Mouse (Mus musculus) cerebellum, adult 11 months (tissue): ENCODE results near the gene Dnmt3a.

Experiments
- DNase-seq: peaks from one replicate; pipeline ENCODE4 v3.0.0; 2022

The Dnmt3a gene

DNA sequence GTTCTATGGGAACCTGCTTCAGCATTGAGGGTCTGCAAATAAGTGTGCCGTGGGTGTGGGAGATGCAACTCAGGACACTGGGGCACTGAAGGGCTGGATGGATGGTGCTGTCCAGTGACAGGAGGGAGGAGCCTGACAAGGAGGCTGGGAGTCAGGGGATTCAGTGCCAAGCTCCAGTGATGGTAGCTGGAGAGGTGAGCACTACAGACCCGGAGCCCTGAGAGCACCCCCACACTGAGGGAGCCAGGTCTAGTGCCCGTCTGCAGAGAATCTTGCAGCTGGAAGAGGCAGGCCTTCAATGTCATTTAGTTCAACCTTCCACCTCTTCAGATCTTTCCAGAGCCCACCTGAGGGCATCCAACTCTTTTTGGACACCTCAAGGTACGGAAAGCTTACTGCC is at the start of gene Dnmt3a:
Gene Dnmt3a (plus strand): TSS at position 156 of the 400 bp plus-strand sequence.
- DNase-seq, result peak; percentile 56

DNA sequence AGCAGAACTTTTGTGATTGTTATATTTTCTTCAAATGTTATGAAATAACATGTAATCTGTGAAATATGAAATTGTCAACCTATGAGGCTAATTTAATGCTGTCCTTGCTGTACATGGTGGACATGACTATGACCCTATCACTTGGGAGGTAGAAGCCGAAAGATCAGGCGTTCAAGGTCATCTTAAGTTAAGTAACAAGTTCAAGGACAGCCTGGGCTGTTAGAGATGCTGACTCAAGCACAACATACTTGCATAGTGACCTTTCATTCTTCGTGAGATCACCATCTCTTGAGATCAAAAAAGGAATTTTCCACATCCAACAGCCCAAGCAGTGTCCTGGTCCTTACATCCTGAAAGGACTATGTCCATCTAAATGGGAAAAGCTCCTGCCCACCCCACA is 49.6 kb upstream of the Dnmt3a start:
- DNase-seq, result no peak

DNA sequence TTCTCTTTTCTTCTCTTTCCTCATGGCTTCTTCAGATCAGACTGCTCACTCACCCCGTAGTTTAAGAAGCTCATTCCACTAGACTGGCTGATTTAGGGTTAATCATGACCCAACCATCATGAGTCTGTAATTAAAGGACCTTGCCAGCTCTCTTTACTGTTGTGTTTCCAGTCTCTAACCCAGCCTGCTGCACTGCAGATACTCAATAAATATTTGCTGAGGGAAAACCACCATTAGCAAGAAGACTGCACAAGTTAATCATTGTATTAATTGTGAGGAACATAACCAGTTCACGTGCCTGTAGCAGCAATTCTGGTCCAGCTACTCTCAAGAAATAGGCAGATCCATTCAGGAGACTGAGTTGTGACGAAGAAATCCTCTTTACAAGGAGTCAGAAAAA is 47.7 kb upstream of the Dnmt3a start:
- no peak for DNase-seq

DNA sequence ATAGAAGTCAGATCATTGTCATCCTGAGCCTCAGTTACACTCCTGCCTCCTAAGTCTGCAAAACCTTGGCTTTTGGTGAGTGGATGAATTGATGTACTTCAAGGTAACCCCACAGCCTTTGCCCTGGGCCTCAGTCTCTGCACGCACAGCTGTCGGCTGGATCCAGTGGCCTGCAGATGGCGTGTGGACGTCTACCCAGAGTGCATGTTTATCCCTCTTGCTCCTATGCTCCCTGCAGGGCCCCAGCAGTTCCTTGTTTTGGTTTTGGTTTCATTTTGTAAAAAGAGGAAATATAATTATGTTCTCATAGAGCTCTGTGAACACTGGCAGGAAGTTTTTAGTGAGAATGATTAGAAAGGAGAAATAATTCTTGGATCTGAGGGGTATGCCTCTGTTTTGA is 46.4 kb upstream of the Dnmt3a start:
- no peak for DNase-seq

DNA sequence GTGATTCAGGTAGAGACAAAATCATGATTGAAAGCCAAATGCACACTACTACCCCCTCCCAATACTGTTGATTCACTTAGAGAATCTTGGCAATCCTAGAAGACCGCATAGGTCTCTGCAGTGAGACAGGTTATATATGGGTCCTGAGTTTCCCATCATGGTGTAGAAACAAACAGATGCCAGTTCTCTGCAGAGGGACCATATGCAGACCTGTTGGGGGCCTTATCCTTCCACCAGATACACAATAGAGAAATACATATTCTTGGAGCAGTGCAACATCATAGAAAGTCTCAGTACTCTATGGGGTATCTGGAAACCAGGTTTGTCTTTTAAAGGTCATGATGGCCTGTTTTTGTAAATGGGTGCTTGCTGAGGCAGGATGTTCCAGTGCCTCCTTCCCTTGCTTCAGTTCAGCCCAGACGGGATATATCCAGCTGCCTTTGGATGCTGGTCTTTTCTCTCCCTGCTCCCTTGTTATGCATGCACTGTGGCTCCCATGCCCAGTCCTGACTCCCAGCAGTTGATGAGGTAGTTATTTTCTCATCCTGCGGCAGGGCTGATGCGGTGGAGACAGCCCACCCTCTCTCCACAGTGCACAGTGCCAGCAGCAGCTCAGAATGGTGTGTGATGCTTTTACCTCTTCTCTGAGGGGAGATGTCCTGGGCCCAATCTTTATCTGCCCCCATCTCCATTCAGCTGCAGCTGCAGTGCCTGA is 44.8 kb upstream of the Dnmt3a start:
- peak; percentile 22 for DNase-seq

DNA sequence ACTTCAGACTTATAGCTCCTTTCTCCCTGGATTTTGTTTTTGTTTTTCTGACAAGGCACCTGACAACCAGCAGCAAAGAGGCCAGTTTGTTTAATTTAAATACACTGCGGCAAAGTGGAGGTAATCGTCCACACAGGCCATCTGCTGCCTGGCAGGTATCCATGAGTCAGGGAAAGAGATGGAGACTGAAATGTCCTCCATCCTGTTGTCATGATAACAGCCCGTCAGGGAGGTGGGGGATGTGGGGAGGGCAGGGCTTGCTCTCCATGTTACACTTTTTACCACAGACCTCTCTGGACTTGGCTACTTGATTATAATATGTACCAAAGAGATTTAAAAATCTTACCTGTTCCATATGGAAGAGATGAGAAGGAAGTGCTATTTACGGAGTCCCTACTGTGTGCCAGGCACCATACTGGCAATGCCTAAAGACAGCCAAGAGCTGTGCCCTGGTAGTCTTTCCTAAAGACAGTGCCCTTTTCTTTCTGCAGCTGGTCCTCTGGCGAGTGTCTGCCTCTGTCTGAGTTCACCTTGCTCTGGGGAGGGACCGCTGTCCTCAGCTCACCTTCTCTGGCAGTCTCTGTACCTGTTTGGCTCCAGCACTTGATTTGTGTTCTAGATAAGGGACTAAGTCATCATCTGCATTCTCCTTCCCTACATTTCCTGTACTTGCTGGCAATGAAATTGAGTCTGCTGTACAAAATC is 44.1 kb upstream of the Dnmt3a start:
- peak; percentile 89 for DNase-seq

DNA sequence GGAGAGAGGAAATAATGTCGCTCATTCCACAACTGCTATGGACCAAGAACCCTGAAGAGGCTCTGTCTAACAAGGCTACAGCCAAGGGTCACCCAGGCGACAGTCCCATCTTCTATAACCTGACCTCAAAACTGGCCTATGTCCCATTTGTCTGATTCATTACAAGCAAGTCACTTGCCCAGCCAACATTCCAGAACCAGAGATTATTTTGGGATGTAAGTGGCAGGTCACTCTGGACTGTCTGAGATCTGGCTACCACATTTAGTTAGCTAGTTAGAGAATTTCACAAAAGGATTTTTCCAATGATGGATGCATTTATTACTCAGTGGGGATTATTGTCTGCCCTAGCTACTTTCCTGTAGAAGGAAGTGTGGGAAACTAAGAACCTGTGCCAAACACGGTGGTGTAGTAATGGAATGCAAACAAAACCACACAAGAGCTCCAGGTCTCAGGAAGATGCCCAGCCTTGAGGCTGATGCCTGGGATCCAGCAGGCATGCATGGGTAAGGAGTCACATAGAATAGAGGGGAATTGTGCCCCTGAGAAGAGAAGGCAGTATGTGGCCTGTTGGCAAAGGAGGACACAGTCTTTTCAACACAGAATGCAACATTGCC is 41.5 kb upstream of the Dnmt3a start:
- DNase-seq, result no peak

DNA sequence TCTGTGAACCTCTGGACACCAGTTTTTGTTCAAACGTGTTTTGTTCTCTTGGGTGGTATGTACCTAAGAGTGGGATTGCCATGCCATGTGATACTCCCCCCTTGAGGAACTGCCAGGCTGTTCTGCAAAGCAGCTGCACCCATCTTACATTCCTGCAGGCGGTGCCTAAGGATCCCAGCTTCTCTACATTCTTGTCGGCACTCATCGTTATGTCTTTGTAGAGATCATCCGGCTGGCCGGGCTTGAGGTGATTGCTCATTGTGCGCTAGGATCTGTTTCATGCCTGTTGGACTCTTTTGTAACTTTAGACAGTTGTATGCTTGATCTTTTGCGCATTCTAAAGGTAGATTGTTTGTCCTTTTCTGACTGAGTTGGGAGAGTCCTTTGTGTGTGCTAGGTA is 38.4 kb upstream of the Dnmt3a start:
- no peak for DNase-seq

DNA sequence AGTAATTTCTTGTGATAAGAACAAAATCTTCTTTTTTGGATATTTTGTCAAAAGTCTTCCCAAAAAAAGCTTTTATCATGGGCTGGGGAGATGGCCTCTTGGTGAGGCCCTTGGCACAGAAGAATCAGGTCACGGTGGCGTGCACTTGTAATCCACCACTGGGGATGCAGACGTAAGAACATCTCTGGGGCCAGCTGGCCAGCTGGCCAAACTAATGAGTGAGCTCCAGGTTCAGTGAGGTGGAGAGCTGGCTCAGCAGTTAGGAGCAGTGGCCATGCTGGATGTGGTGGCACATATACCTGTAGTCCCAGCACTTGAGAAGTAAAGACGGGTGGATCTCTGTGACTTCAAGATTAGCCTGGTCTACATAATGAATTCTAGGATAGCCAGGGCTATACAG is 37.4 kb upstream of the Dnmt3a start:
- no peak for DNase-seq

DNA sequence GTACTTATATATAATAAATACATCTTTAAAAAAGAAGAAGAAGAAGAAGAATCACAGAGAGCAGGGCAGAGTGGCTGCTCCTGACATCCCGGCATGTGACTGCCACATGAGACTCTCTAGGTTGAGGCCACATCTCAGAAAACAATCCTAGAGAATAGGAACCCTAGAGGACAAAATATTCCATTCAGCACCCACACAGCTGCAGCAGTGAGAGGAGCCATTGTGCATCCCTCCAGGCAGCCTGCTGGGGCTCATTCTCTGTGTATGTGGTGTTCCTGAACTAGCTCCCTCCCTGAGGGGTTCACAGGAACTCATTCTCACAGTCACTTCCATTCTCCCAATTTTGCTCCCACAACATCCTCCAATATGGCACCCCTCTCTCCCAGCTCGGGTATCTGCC is 35.3 kb upstream of the Dnmt3a start:
- no peak for DNase-seq

DNA sequence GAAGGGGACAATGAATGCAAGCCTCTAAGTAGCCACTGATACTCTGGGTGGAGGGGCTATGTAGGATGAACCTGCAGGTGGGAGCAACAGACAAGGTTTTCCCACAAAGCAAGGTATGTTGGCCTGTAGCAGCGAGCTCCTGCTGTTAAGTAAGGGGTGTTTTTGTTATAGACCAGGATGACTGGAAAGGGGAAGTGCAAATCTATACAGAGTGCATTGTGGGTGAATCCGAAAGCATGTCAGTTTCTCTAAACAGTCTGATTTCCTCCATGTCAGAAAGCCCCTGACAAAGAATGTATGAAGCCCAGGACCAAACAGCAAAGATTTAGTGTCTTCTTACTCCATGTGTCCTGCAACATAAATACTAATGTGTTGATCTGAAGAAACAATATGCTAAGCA is 34.7 kb upstream of the Dnmt3a start:
- DNase-seq, result no peak

DNA sequence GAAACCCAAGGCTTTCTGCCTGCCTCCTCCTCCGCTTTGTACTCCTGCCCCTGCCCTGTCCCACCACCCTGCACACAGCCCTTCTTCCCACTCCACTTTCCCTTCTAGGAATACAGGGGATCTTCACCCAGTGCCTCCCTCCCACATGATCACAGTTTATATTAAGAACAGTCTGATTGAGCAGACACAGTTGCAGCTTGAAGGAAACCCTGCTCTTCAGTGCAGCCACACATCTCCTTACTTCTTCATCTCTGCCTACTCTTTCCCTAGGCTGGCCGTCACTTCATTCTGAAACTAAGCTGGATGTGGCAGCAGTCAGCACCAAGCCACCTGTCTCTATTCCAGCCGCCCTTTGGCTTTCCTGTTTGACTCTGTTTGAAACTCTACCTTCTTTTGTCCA is 32.2 kb upstream of the Dnmt3a start:
- DNase-seq, result no peak

DNA sequence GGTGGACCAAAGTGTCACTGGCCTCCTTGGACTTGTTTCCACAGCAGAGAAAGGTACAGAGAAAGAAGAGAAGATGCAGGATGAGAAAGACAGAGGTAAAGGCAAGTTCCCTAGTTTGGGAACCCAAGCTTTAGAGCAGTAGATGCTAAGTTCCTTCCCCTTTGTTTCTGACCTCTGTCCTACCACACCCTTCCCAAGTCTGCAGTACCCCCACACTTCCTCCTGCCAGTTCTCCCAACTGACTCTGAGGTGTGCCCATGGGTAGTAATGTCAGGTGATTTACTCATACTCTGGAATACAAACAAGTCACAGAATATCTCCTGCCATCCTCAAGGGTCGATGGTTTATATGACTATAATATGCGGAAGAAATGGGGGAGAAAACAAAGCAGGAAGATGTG is 29.8 kb upstream of the Dnmt3a start:
- DNase-seq, result no peak

DNA sequence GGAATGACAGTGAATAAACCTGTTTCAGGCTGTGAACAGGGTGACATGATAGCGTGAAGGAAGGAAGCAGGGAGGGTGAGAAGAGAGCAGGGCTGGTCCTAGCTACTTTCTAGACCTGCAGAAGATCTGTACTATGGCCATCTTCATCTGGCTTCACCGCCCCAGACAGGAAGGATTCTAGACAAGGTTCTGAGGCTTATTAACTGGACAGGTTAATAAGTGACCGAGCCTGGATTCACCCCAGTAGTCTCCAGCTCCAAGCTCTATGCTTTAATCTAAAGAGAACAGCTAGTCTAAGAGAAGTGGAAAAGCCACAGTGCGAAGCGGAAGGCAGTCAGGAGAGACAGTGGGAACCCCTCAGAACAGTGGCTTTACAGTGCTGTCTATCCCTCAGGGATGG is 28.1 kb upstream of the Dnmt3a start:
- DNase-seq, result no peak

DNA sequence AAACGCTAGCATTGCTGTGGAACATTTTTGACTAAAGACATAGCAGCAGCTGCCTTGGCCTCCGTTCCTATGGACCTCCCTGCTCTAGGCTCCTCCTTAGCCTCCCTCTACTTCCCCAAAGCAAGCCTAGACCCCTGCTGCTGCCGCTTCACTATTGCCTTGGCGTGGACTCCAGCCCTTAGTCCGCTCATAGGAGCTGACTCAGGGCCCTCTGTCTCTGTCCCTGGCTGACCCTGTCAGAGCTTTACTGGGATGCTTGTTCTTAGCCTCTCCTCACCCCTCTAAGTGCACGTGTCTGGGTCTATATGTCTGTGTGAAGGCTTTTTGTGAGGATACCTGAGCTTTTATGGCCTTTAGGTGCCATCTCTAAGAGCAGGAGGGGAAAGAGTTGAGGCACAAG is 27.5 kb upstream of the Dnmt3a start:
- no peak for DNase-seq

DNA sequence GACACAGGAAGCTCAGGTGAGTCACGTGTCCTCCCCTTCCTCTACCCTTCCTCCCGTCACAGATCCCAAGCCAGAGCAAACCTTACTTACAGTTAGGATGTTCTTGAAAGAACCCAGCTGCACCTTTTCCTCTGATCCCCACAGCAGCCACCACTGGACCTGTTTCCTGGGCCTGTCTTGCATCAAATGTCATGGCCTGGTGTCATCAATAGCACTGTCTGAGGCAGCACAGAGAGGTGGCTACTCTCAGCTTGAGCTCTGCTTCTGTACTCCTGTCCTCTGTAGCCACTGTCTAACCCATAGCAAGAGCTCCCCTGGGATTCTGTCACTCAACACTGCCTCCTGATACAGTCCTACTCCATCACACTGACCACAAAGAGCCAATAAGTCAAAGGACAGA is 26.2 kb upstream of the Dnmt3a start:
- no peak for DNase-seq

DNA sequence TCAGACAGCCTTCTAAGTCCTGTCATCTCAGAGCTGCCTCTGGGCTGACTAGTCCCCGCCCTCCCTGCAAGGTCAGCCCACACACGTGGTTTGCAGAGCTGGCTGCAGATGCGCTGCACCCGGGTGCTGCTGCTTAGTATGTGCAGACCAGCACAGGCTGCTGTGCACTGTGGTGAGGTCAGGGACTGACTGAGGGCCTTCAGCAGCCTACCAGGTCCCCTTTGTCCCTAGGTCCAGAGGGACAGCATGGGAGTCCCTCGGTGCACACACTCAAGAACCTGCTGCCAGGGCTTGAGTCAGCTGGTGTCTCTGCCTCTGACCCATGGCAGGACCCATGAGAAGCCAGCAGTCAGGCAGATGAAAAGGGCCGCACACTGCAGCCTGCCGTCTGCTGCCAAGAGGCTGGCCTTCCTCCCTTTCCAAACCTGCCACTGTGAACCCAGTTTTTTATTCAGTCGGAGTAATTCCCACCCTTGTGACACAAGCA is 25.4 kb upstream of the Dnmt3a start:
- DNase-seq, result no peak

DNA sequence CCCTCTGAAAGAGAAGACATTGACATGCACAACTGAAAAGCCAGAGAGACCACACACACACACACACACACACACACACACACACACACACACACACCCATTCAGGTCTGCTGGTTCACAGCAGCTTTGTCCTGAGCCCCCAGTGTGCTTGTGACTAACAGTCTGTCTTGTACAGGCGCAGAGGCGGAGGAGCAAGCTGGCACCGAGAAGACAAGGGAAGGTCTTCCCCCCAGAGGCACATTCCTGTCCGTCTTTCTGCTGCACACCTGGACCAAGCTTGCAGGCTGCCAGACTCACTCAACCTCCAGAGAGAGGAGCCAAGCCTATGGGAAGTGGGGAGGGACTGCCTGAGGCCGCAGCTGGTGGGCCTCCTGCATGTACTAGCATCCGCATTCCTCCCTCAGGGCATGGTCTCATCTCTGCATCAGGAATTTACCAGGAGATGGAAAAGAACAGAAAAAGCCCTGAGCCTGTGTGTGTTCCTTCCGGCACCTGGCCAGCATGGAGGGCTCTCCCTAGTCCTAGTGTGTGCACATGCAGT is 24.8 kb upstream of the Dnmt3a start:
- no peak for DNase-seq

DNA sequence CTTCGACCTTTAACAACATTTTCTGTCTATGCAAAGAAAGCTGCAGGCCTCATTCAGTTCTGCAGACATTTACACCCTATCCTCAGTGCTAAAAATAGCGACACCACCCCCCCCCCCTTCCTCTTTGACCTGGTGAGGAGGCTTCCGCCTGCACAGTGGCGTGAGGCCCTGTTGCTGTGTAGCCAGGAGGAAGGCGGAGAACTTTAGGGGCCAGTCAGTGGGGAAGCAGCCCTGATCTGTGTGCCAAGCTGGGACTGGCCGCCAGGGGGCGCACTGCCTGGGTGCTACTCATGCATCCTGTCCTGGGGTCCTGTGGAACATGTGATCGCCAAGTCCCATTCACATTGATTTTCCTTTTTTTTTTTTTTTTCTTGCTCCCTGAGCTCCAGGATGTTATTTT is 24.3 kb upstream of the Dnmt3a start:
- peak; percentile 74 for DNase-seq

DNA sequence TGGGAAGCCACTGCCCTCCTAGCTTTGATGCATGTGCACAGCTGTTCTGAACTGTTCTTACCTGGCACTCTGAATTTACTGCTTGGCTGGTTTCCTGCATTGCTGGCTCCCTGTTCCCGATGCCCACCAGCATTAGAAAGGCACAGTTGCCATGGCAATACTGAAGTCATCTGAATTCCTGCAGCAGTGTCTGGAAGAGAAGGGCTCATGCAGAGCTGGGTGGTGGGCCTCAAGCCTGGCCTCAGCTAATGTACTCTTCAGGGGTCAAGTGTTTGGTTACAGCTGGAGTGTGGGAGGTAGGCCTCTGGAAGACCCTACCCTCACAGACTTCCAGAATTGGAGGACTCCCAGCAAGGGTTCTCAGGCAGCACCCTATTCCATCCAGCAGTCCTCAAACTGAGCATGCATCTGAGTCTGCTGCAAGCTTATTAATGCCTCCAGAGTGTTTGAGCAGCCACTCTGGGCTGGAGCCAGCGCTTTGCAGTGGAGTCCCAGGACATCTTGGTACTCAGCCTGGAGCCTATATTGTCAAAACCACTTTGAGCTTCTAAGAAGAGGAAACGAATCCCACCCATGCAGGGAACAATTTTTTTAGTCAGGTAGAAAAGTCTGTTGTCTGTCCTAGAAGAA is 22.5 kb upstream of the Dnmt3a start:
- no peak for DNase-seq

DNA sequence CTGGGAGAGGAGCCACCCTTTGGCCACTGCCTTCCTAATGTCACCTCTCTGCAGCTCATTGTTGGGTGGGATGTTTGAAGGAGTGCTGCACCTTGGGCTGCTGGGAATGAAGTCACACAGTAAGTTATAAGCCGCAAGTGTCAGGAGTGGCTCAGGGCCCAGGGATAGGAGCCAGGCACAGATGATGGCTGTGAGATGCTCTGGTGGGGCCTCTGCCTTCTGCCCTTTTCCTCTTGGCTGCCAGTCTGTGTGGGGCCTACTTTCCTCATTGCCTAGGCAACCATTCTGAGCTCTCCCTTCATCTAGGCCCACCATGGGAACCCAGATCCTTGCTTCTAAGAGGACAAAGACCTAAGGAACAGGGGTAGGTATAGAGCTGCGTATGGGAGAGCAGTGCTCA is 21.5 kb upstream of the Dnmt3a start:
- no peak for DNase-seq

DNA sequence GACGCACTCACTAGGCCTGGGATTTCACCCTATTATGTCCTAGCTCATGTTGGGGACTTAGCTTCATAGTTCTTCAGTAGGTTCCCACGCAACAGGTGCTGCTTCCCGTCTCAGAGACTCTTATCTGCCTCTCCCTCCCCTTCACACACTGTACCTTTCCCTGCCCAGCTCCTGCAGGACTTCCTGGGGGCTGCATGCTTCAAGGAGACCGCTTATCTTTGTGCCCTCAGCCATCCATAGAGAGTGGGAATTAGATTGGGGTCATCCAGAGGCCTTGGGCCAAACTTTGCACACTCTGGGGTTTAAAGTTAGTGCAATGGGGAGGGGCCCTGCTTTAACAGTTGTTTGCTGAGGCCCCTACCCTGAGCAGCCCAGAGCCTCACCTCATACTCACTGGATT is 21.1 kb upstream of the Dnmt3a start:
- DNase-seq, result no peak

DNA sequence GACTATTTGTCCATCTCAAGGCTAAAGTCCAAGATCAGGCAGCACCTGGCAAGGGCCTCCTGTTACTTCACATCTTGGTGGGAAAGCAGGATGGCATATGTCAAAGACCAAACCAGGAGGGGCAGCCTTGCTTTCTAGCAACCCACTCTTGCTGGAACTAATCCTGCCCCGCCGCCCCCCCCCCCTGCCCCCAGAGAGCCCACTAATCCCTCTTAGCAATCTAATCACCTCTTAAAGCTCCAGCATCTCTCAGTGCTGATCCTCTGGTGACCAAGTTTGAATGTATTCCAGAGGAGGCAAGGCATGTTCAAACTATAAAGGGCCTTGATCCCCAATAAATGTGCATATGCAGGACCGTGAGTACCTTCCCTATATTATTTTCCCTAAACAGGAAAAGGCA is 18.8 kb upstream of the Dnmt3a start:
- no peak for DNase-seq

DNA sequence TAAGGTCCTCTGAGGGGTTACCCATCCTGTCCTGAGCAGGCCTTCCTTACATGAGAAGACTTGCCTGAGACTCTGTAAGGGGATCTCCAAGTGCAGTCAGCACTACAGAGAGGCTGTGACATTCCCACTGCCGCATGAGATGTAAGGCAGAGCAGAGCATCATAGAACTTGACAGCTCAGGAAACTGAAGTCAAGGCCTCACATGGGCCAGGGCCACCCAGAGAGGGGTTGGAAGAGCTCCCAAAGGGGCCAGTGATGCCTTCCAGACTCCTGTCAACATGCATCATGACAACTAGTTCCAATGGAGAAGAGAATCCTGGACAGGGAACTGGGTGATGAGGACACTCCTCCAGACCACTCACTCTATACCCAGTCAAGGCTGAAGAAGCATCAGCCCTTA is 18.3 kb upstream of the Dnmt3a start:
- no peak for DNase-seq
